Comparison of ENCODE assay signal across 18 mouse cellular contexts in the genomic region with DNA sequence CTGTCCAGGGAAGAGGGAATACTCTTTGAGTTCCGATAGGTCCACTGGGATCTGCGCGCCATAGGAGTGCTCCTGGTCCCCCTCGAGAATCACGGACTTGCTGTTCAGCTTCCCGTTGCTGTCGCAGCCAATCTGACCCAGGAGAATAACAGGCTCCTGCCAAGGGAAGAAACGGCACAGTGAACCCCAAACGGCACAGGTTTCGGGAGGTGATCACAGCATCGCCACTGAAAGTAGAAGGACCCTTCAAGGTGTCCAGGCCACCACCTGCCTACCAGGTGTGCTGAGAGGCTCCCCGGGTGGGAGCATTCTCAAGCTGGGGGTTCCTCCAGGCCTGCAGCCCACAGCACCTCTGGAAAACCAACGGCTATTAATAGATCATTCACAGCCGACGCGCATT. TPM values are rescaled to one million over a fixed set of nuclear protein-coding genes. Genes with fewer than 3 reads are reported as not detected.
DNase-seq lines count a peak whose midpoint lies in the region; ATAC-seq and TF ChIP-seq lines count a peak whose summit lies in the region.
"Had no signal": no experiment of that assay in that cellular context is flagged by ENCODE, and none has a peak within 500 bp of the region (broad histone marks: within the 10 kb centered on the region; RNA-seq: fewer than 3 reads in every experiment).

No protein-coding gene starts in this region.

- no peaks in the 10 kb centered on the region for H3K36me3 ChIP-seq in kidney, adult 2 months (ENCODE audit: control insufficient read depth, insufficient read depth, low read length)
- 0 out of 2 replicates have a peak, but pooled peaks cover 3% of the 10 kb centered on the region for H3K36me3 ChIP-seq in lung, postnatal 0 days (ENCODE audit: insufficient read depth, low read length)
- H3K36me3 ChIP-seq in intestine, postnatal 0 days (ENCODE audit: control insufficient read depth, insufficient read depth), result peaks cover 49% of the 10 kb centered on the region
- H3K36me3 ChIP-seq in forebrain, embryonic 12.5 days (replicated peaks), result peaks cover 90% of the 10 kb centered on the region

- TF ChIP-seq CTCF in kidney, adult 2 months (conservative IDR thresholded peaks at IDR 0.05; ENCODE audit: insufficient read depth, insufficient read length, low read depth, low read length), result no peak
- no peak for TF ChIP-seq CTCF in lung, postnatal 0 days (IDR thresholded peaks at IDR 0.05)
- TF ChIP-seq CTCF in intestine, postnatal 0 days (IDR thresholded peaks at IDR 0.05; ENCODE audit: low read depth), result no peak

- no peak for DNase-seq in kidney, adult 2 months
- DNase-seq in kidney, postnatal 4 days, result no peak
- DNase-seq in lung, postnatal 0 days (ENCODE audit: low spot score), result no peak
- no peak for DNase-seq in lung, postnatal 25 days (ENCODE audit: low spot score)
- DNase-seq in testis, postnatal 10 days (ENCODE audit: low spot score), result peak; percentile 36
- DNase-seq in adrenal gland, adult 8-10 months, result no peak
- DNase-seq: cerebellum, adult 8-10 months; thymus, adult 2 months had no signal

- H3K9ac ChIP-seq in lung, postnatal 0 days (replicated peaks; ENCODE audit: low read depth), result no peak overlapping the region
- H3K9ac ChIP-seq in intestine, postnatal 0 days (ENCODE audit: low read depth, low read length), result no peak overlapping the region
- no peak overlapping the region for H3K9ac ChIP-seq in forebrain, embryonic 12.5 days
- H3K9ac ChIP-seq: hindbrain, embryonic 15.5 days; midbrain, embryonic 15.5 days; neural tube, embryonic 13.5 days had no signal

- H3K27me3 ChIP-seq in kidney, adult 2 months (replicated peaks; ENCODE audit: control insufficient read depth, insufficient read depth, low read length), result no peaks in the 10 kb centered on the region
- H3K27me3 ChIP-seq in lung, postnatal 0 days (replicated peaks; ENCODE audit: insufficient read depth, low read length), result no peaks in the 10 kb centered on the region
- H3K27me3 ChIP-seq in intestine, postnatal 0 days (replicated peaks; ENCODE audit: control insufficient read depth, insufficient read depth, low read length), result no peaks in the 10 kb centered on the region
- no peaks in the 10 kb centered on the region for H3K27me3 ChIP-seq in forebrain, embryonic 12.5 days
- H3K27me3 ChIP-seq: CH12.LX; hindbrain, embryonic 15.5 days; midbrain, embryonic 15.5 days; neural tube, embryonic 13.5 days had no signal

- peak overlapping the region; percentile 20 for H3K4me3 ChIP-seq in kidney, adult 2 months (ENCODE audit: insufficient read depth, low read depth, low read length)
- no peak overlapping the region for H3K4me3 ChIP-seq in lung, postnatal 0 days (ENCODE audit: low read depth, low read length)
- H3K4me3 ChIP-seq in intestine, postnatal 0 days (ENCODE audit: low read depth, low read length), result no peak overlapping the region
- H3K4me3 ChIP-seq in forebrain, embryonic 12.5 days (replicated peaks), result no peak overlapping the region
- H3K4me3 ChIP-seq: hindbrain, embryonic 15.5 days; midbrain, embryonic 15.5 days; neural tube, embryonic 13.5 days had no signal

- no peaks in the 10 kb centered on the region for H3K9me3 ChIP-seq in lung, postnatal 0 days (ENCODE audit: low read length)
- H3K9me3 ChIP-seq in intestine, postnatal 0 days (ENCODE audit: control insufficient read depth), result no peaks in the 10 kb centered on the region
- no peaks in the 10 kb centered on the region for H3K9me3 ChIP-seq in forebrain, embryonic 12.5 days
- H3K9me3 ChIP-seq: hindbrain, embryonic 15.5 days; midbrain, embryonic 15.5 days; neural tube, embryonic 13.5 days had no signal

- ATAC-seq in lung, postnatal 0 days, result no peak
- ATAC-seq in intestine, postnatal 0 days, result no peak
- no peak for ATAC-seq in forebrain, embryonic 12.5 days (ENCODE audit: low FRiP score)
- ATAC-seq: forebrain, embryonic 16.5 days; midbrain, embryonic 15.5 days had no signal

- no peak for TF ChIP-seq EP300 in lung, postnatal 0 days (IDR thresholded peaks at IDR 0.05)

- 69% methylated on average over 16 of the region's 16 CpGs for WGBS in kidney, adult 2 months
- 80% methylated on average over 16 of the region's 16 CpGs for WGBS in lung, postnatal 0 days
- 80% methylated on average over 16 of the region's 16 CpGs for WGBS in intestine, postnatal 0 days
- 93% methylated on average over 16 of the region's 16 CpGs for WGBS in forebrain, embryonic 12.5 days

- H3K4me2 ChIP-seq in lung, postnatal 0 days (replicated peaks; ENCODE audit: low read depth, low read length), result no peak overlapping the region; the same call in 1 of the 2 replicates
- peak overlapping the region; percentile 24; the same call in 1 of the 2 replicates for H3K4me2 ChIP-seq in intestine, postnatal 0 days (replicated peaks; ENCODE audit: low read depth)
- no peak overlapping the region for H3K4me2 ChIP-seq in forebrain, embryonic 12.5 days
- H3K4me2 ChIP-seq: hindbrain, embryonic 15.5 days; midbrain, embryonic 15.5 days; neural tube, embryonic 13.5 days had no signal

- peak overlapping the region; percentile 82 for H3K27ac ChIP-seq in kidney, adult 2 months (ENCODE audit: insufficient read depth, low read depth, low read length)
- peak overlapping the region; percentile 43; the same call in 1 of the 2 replicates for H3K27ac ChIP-seq in lung, postnatal 0 days (ENCODE audit: low read length)
- H3K27ac ChIP-seq in intestine, postnatal 0 days (ENCODE audit: low read depth, low read length), result peak overlapping the region; percentile 86
- H3K27ac ChIP-seq in forebrain, embryonic 12.5 days, result no peak overlapping the region
- H3K27ac ChIP-seq: hindbrain, embryonic 15.5 days; midbrain, embryonic 15.5 days had no signal

- no peak for TF ChIP-seq POLR2A in kidney, adult 2 months (IDR thresholded peaks at IDR 0.05; ENCODE audit: low read depth, low read length)

- H3K4me1 ChIP-seq in kidney, adult 2 months (ENCODE audit: control insufficient read depth, insufficient read depth, low read length), result peaks cover 5% of the 10 kb centered on the region; the same call in 1 of the 2 replicates
- peaks cover 5% of the 10 kb centered on the region for H3K4me1 ChIP-seq in lung, postnatal 0 days (ENCODE audit: insufficient read depth, low read depth, low read length)
- H3K4me1 ChIP-seq in intestine, postnatal 0 days (replicated peaks; ENCODE audit: control insufficient read depth, insufficient read depth, low read length), result peaks cover 4% of the 10 kb centered on the region; the same call in 1 of the 2 replicates
- no peaks in the 10 kb centered on the region for H3K4me1 ChIP-seq in forebrain, embryonic 12.5 days
- H3K4me1 ChIP-seq: hindbrain, embryonic 15.5 days; midbrain, embryonic 15.5 days; neural tube, embryonic 13.5 days had no signal

RNA-seq across cellular contexts. Expression of a gene that starts 12.4 kb away (rescaled TPM):
- polyA plus RNA-seq in kidney, adult 2 months (2012; rRNA removed), result 24.9 and 26.2 TPM in 2 replicates
- 16.6 and 20.7 TPM in 2 replicates for polyA plus RNA-seq in lung, postnatal 0 days (2015; fragmentation: Nextera tagmentation; extraction: Ambion mirVana)
- 23.5 and 23.9 TPM in 2 replicates for polyA plus RNA-seq in intestine, postnatal 0 days (2015; fragmentation: Nextera tagmentation; extraction: Ambion mirVana)
- 76.8 and 80.4 TPM in 2 replicates for polyA plus RNA-seq in forebrain, embryonic 12.5 days (2016; fragmentation: Nextera tagmentation; extraction: Ambion mirVana)
- total RNA-seq in adrenal gland, adult 8-10 months (2022), result 10 to 100 TPM; 22.5 to 51.0 (median 27.8) TPM

RNA-seq across cellular contexts. Expression of a gene that starts 27.0 kb away (rescaled TPM):
- polyA plus RNA-seq in kidney, adult 2 months (2012; rRNA removed), result 12.0 and 12.2 TPM in 2 replicates
- polyA plus RNA-seq in lung, postnatal 0 days (2015; fragmentation: Nextera tagmentation; extraction: Ambion mirVana), result 21.3 and 23.2 TPM in 2 replicates
- 6.5 and 6.6 TPM in 2 replicates for polyA plus RNA-seq in intestine, postnatal 0 days (2015; fragmentation: Nextera tagmentation; extraction: Ambion mirVana)
- polyA plus RNA-seq in forebrain, embryonic 12.5 days (2016; fragmentation: Nextera tagmentation; extraction: Ambion mirVana), result 2.2 TPM in 2 replicates
- 1 to 10 TPM; 4.9 to 9.6 (median 8.3) TPM for total RNA-seq in adrenal gland, adult 8-10 months (2022)

RNA-seq across cellular contexts. Expression of a gene that starts 34.3 kb away (rescaled TPM):
- polyA plus RNA-seq in kidney, adult 2 months (2012; rRNA removed), result not detected in 2 replicates
- polyA plus RNA-seq in lung, postnatal 0 days (2015; fragmentation: Nextera tagmentation; extraction: Ambion mirVana), result not detected in 2 replicates
- polyA plus RNA-seq in intestine, postnatal 0 days (2015; fragmentation: Nextera tagmentation; extraction: Ambion mirVana), result not detected in 2 replicates
- not detected in 2 replicates for polyA plus RNA-seq in forebrain, embryonic 12.5 days (2016; fragmentation: Nextera tagmentation; extraction: Ambion mirVana)
- total RNA-seq in adrenal gland, adult 8-10 months (2022), result not detected
- total RNA-seq: CH12.LX; gastrocnemius, postnatal 25 days; layer of hippocampus, adult 18-20 months had no signal
- polyA plus RNA-seq: embryonic facial prominence, embryonic 11.5 days; forebrain, embryonic 16.5 days; hindbrain, embryonic 15.5 days; midbrain, embryonic 15.5 days; neural tube, embryonic 13.5 days had no signal

RNA-seq across cellular contexts. Expression of a gene that starts 38.8 kb away (rescaled TPM):
- polyA plus RNA-seq in kidney, adult 2 months (2012; rRNA removed), result 71.5 and 79.7 TPM in 2 replicates
- polyA plus RNA-seq in lung, postnatal 0 days (2015; fragmentation: Nextera tagmentation; extraction: Ambion mirVana), result 77.7 and 78.0 TPM in 2 replicates
- 49.9 and 51.9 TPM in 2 replicates for polyA plus RNA-seq in intestine, postnatal 0 days (2015; fragmentation: Nextera tagmentation; extraction: Ambion mirVana)
- 184 and 203 TPM in 2 replicates for polyA plus RNA-seq in forebrain, embryonic 12.5 days (2016; fragmentation: Nextera tagmentation; extraction: Ambion mirVana)
- total RNA-seq in adrenal gland, adult 8-10 months (2022), result 100 to 1,000 TPM in 3 of 4 experiments, 10 to 100 TPM in 1; 93.7 to 147 (median 129) TPM

RNA-seq across cellular contexts. Expression of a gene that starts 57.7 kb away (rescaled TPM):
- 0.52 and 0.73 TPM in 2 replicates for polyA plus RNA-seq in kidney, adult 2 months (2012; rRNA removed)
- 1.3 and 1.5 TPM in 2 replicates for polyA plus RNA-seq in lung, postnatal 0 days (2015; fragmentation: Nextera tagmentation; extraction: Ambion mirVana)
- 1.0 and 1.2 TPM in 2 replicates for polyA plus RNA-seq in intestine, postnatal 0 days (2015; fragmentation: Nextera tagmentation; extraction: Ambion mirVana)
- polyA plus RNA-seq in forebrain, embryonic 12.5 days (2016; fragmentation: Nextera tagmentation; extraction: Ambion mirVana), result 11.1 and 12.8 TPM in 2 replicates
- total RNA-seq in adrenal gland, adult 8-10 months (2022), result 1 to 10 TPM in 3 of 4 experiments, under 1 TPM in 1; 0.93 to 3.5 (median 1.6) TPM
